Mouse (Mus musculus): Measurements from ENCODE around the gene Kif24. TPM values are rescaled to one million over a fixed set of nuclear protein-coding genes. Genes with fewer than 3 reads are reported as not detected.

The Kif24 gene
- polyA plus RNA-seq, 1 experiment from 2014 or later: 2.3 TPM

DNA sequence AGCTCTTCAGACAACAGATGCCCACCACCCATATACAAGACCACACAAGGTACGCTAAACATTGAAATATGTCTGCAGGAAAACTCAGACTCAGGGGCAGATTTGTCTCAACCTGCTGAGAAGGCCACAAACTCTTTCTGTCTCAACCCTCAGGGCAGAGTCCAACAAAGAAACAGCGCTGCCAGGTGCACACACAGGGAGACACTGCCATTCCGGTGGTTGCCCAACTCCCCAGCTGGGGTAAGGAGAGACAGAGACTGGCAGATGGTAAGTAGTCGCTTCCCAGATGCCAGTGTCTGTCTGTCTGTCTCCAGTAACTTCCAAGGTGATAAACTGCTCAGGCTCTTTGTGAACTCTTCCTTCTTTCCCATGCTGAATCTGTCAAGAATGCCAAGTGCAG lies 36.1 kb upstream of the Kif24 start:
- H3K4me3 ChIP-seq: no peak overlapping the region
- no peaks in the 10 kb centered on the region for H3K9me3 ChIP-seq
- H3K9ac ChIP-seq: no peak overlapping the region
- WGBS: 69% methylated on average over 4 of the region's 4 CpGs
- ATAC-seq (ENCODE audit: low read depth): no peak
- peaks cover 39% of the 10 kb centered on the region for H3K4me1 ChIP-seq (replicated peaks)
- H3K27me3 ChIP-seq: peaks cover 74% of the 10 kb centered on the region
- no peaks in the 10 kb centered on the region for H3K36me3 ChIP-seq
- no peak overlapping the region for H3K27ac ChIP-seq (replicated peaks)
- H3K4me2 ChIP-seq: no peak overlapping the region

DNA sequence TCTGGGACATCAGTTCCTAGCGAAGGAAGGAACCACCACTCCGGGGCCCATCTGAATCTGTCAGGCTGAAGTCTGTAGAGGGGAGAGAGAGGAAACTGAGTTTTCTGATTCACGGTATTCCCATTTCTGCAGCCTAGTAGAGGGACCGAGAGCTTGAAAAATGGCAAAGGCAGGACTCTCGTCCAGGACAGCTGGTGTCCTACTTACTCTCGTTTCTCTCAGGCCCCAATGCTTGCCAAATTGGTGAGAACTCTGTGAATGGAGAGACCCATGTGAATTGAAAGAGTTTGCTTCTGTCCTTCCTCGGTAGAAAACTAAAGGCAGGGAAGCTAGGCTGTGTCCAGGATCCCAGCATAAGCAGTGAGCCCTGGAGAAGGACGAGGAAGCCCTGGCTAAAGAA lies 34.9 kb upstream of the Kif24 start:
- Histone ChIP-seq H3K27ac (replicated peaks) (no peak overlapping the region), H3K27me3 (peaks cover 80% of the 10 kb centered on the region), H3K4me3 (no peak overlapping the region), H3K4me2 (peak overlapping the region; percentile 58; the same call in 1 of the 2 replicates), H3K9me3 (no peaks in the 10 kb centered on the region), H3K4me1 (replicated peaks) (peaks cover 39% of the 10 kb centered on the region), H3K36me3 (no peaks in the 10 kb centered on the region), H3K9ac (no peak overlapping the region)
- ATAC-seq (ENCODE audit: low read depth): no peak
- WGBS: 57% methylated on average over 8 of the region's 8 CpGs

DNA sequence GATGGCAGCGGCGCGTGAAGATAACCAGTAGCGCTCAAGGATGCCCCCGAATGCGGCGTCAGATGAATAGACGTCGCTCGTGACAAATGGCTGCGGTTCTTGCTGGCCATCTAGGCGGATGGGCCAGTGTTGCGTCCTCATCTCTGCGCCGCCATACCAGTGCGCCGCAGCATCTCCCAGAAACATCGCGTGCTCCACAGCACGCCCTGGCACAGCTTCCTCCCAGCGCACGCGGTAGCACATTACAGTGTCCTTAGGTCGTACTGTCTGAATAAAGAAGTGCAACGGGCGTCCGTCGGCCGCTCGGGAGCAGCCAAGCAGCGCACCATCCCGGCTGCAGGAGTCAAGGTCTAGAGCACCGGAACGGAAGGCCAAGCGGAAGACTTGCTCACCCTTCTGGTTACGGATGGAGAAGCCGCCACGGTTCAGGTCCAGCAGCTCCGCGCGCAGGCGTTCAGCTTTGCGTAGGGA lies 34.3 kb upstream of the Kif24 start:
- no peak for ATAC-seq (ENCODE audit: low read depth)
- Histone ChIP-seq H3K27me3 (peaks cover 80% of the 10 kb centered on the region), H3K9me3 (no peaks in the 10 kb centered on the region), H3K4me3 (peak overlapping the region; percentile 34), H3K27ac (replicated peaks) (no peak overlapping the region), H3K9ac (peak overlapping the region; percentile 59), H3K4me1 (replicated peaks) (peaks cover 39% of the 10 kb centered on the region), H3K4me2 (peak overlapping the region; percentile 58), H3K36me3 (no peaks in the 10 kb centered on the region)
- 7% methylated on average over 43 of the region's 43 CpGs for WGBS

DNA sequence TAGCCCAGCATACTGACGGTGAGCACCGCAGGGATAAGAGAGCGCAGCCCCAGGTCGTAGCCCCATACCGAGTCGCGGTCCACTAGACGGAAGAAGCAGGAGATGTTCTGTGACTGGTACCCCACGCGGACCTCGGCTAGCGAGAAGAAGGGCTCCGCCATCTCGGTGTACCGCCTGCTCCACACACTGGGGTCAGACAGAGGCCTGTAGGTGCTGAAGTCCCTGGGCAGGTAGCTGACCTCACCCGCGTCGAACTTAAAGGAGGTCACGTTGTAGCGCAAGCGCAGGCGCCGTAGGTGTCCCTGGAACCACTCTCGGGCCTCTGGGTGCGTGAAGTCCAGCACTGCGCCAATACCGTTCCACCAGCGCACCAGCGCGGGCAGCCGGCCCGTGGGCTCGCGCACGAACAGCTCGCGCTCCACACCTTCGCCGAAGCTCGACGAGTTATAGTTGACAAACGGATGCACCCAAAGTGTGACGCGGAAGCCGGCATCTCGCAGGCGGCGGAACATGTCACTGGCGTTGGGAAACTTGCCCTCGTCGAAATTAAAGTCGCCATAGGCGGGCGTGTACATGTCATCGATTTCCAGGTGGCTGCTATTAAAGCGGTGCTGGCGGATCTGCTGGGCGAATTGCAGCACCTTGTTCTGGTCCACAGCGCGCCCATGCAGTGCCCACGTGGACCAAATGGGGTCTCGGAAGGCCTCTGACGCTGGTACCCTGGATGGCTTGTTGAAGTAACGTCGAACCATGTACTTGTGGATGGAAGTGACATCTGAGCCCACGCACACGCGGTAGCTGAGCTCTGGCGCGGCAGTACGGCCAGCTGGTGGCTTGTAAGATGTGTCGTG lies 33.5 kb upstream of the Kif24 start:
- Histone ChIP-seq H3K27ac (replicated peaks) (no peak overlapping the region), H3K4me3 (peak overlapping the region; percentile 34), H3K9me3 (no peaks in the 10 kb centered on the region), H3K27me3 (peaks cover 80% of the 10 kb centered on the region), H3K9ac (peak overlapping the region; percentile 59), H3K4me1 (replicated peaks) (peaks cover 39% of the 10 kb centered on the region), H3K4me2 (peak overlapping the region; percentile 58), H3K36me3 (no peaks in the 10 kb centered on the region)
- WGBS: 9% methylated on average over 72 of the region's 72 CpGs
- ATAC-seq (ENCODE audit: low read depth): no peak

DNA sequence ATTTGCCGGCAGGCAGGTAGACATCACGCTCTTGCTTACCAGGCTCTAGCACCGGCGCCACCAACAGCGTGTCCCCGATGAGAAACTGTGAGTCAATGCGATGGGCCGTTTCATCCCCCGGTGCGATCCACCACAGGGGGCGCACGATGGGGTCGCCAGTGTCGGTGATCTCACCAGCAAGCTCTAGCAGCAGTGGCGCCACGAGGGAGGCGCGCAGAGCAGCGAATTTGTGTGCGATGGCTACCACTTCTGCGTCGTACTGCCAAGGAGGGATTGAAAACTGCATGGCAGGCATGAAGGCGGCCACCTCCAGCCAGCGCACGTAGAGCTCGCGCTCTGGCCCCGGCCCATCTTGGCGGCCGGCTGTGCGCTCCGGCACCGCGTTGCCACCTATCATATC lies 32.9 kb upstream of the Kif24 start:
- Histone ChIP-seq H3K4me2 (peak overlapping the region; percentile 58), H3K36me3 (no peaks in the 10 kb centered on the region), H3K27ac (replicated peaks) (no peak overlapping the region), H3K9me3 (no peaks in the 10 kb centered on the region), H3K4me1 (replicated peaks) (peaks cover 33% of the 10 kb centered on the region), H3K4me3 (peak overlapping the region; percentile 34), H3K27me3 (peaks cover 77% of the 10 kb centered on the region), H3K9ac (peak overlapping the region; percentile 59)
- ATAC-seq (ENCODE audit: low read depth): peak; percentile 13; the same call in 1 of the 2 replicates
- WGBS: 3% methylated on average over 34 of the region's 34 CpGs

DNA sequence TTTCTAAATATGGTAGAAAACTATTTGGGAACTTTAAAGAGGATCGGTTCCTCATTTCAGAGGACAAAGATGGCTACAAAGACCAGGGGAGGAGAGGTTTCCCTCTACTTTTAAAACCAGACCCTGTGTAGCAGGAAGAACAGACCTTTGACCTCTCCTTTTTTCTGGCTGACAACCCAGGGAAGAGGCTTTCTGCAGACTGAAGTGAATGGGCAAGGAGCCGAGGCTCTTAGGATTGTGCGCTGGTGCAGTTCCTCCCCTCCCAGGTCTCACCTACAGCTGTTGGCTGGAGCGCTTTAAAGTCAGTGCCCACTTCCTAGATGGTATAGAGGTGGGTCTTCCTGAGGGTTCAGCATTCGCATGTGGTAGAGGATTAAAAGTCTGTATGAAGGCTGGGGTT lies 32.4 kb upstream of the Kif24 start:
- H3K27me3 ChIP-seq: peaks cover 72% of the 10 kb centered on the region
- no peaks in the 10 kb centered on the region for H3K36me3 ChIP-seq
- no peak overlapping the region for H3K27ac ChIP-seq (replicated peaks)
- 55% methylated on average over 5 of the region's 5 CpGs for WGBS
- peak overlapping the region; percentile 58 for H3K4me2 ChIP-seq
- peaks cover 28% of the 10 kb centered on the region for H3K4me1 ChIP-seq (replicated peaks)
- no peak overlapping the region for H3K9ac ChIP-seq
- ATAC-seq (ENCODE audit: low read depth): no peak
- no peak overlapping the region for H3K4me3 ChIP-seq
- no peaks in the 10 kb centered on the region for H3K9me3 ChIP-seq

DNA sequence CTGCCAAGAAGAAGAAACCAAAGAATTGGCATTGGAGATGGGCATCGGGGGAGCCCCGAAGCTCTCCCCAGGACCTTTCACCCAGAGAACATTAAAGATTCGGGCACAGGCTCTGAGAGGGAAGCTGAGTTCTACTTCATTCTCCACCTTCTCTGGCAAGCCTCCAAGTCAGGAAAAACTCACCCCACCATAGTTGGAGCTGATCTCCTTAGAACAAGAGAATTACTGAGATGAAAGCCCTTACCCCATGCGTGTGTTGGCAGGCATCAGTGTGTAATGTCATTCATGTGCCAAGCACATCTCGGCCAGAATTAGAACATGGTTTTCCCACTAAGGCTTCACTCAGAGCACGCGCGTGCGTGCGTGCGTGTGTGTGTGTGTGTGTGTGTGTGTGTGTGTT lies 31.2 kb upstream of the Kif24 start:
- no peaks in the 10 kb centered on the region for H3K36me3 ChIP-seq
- peaks cover 23% of the 10 kb centered on the region for H3K4me1 ChIP-seq (replicated peaks)
- 78% methylated on average over 11 of the region's 11 CpGs for WGBS
- no peak overlapping the region for H3K4me2 ChIP-seq
- H3K9me3 ChIP-seq: no peaks in the 10 kb centered on the region
- no peak overlapping the region for H3K9ac ChIP-seq
- no peak overlapping the region for H3K27ac ChIP-seq (replicated peaks)
- H3K4me3 ChIP-seq: no peak overlapping the region
- peaks cover 60% of the 10 kb centered on the region for H3K27me3 ChIP-seq
- ATAC-seq (ENCODE audit: low read depth): no peak

DNA sequence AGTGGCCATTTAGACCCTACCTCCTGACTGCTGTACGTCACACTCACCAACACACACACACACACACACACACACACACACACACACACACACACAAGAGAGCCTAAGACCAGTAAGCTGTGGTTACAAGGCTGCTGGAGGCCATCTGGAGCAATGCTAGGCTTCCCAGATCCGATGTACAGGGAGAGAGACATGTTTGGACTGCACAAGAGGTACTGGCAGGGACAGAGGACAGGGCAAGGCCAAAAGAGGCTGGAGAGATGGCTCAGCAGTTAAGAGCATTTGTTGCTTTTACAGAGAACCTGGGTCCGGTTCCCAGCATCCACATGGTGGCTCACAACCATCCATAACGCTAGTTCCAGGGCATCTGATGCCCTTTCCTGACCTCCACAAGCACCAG lies 30.4 kb upstream of the Kif24 start:
- H3K4me3 ChIP-seq: no peak overlapping the region
- peaks cover 52% of the 10 kb centered on the region for H3K27me3 ChIP-seq
- H3K27ac ChIP-seq (replicated peaks): no peak overlapping the region
- no peak overlapping the region for H3K4me2 ChIP-seq
- WGBS: 84% methylated on average over 4 of the region's 4 CpGs
- peaks cover 23% of the 10 kb centered on the region for H3K4me1 ChIP-seq (replicated peaks)
- ATAC-seq (ENCODE audit: low read depth): no peak
- no peaks in the 10 kb centered on the region for H3K9me3 ChIP-seq
- H3K9ac ChIP-seq: no peak overlapping the region
- H3K36me3 ChIP-seq: no peaks in the 10 kb centered on the region

DNA sequence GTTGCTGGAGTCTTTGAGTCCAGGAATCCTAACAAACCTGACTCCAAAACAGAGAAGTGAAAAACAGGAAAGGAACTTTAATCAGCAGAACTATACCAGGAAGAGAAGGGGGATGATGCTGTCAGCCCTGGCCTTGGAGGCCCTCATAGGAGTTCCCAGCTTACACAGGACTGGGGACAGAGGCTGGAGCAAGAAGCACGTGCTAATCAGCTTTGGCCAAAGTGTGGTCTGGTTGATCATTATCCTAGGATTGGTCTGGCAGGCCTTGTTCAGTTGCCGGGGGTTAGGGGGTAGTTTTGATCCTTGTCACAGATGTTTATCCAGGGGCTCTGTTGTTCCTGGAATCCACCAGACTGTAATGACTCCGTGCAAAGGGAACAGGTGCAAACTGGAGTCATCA lies 29.7 kb upstream of the Kif24 start:
- Histone ChIP-seq H3K4me3 (no peak overlapping the region), H3K9ac (no peak overlapping the region), H3K9me3 (no peaks in the 10 kb centered on the region), H3K4me1 (replicated peaks) (peaks cover 22% of the 10 kb centered on the region), H3K27me3 (peaks cover 45% of the 10 kb centered on the region), H3K4me2 (no peak overlapping the region), H3K27ac (replicated peaks) (no peak overlapping the region), H3K36me3 (no peaks in the 10 kb centered on the region)
- ATAC-seq (ENCODE audit: low read depth): no peak
- WGBS: 36% methylated on average over 3 of the region's 3 CpGs

DNA sequence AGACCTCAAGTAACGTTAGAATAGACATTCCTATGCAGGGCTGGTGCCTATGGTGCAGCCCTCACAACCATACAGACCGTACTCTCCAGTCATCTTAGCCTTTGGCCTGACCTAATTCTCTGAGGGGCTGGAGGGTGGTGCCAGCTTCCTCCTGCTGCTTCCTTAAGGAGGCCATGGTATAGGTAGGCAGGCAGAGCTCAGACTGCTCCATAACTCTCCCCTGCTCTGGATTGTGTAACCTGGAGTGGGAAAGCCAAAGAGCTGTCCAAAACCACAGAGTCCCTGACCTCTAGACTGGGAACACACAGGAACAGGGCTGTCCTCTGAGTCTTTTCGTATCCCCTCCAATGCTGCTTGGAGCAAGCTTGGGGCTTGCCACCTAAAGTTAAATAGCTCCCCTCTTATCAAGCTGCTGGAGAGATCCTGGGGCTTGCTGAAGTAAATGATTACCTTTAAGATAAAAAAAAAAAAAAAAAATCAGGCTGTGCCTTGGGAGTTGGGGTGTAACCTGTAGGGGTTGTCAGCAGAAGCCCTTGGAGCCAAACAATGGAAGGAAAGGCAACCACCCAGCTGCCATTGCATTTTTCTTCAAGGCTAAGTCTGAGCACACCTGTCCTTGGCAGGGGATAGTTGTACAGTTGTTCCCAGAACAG lies 28.9 kb upstream of the Kif24 start:
- Histone ChIP-seq H3K27me3 (peaks cover 37% of the 10 kb centered on the region), H3K4me1 (replicated peaks) (peaks cover 14% of the 10 kb centered on the region), H3K4me2 (no peak overlapping the region), H3K4me3 (no peak overlapping the region), H3K36me3 (no peaks in the 10 kb centered on the region), H3K27ac (replicated peaks) (no peak overlapping the region), H3K9ac (no peak overlapping the region), H3K9me3 (no peaks in the 10 kb centered on the region)
- WGBS: 77% methylated on average over 3 of the region's 3 CpGs
- ATAC-seq (ENCODE audit: low read depth): no peak

DNA sequence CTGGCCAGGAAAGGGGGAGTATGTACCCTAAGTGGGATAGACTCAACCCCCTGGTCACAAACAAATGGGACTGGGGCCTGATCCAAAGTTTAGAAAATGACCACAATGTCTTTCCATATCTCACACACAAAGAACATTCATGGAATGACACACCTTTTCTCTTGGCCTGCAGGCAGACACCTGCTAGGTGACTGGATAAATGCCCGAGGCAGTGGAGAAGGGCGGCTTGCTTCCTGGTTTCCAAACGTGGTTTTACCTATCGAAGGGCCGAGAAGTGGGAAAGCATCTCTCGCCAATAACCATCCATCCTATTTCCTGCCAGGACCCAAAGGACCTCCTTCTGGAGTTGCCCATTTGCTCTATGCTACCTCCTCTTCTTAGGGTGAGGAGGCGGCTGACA lies 28.3 kb upstream of the Kif24 start:
- Histone ChIP-seq H3K9ac (no peak overlapping the region), H3K27ac (replicated peaks) (no peak overlapping the region), H3K4me2 (no peak overlapping the region), H3K4me3 (no peak overlapping the region), H3K27me3 (peaks cover 31% of the 10 kb centered on the region), H3K4me1 (replicated peaks) (peaks cover 7% of the 10 kb centered on the region), H3K36me3 (no peaks in the 10 kb centered on the region), H3K9me3 (no peaks in the 10 kb centered on the region)
- ATAC-seq (ENCODE audit: low read depth): no peak
- 81% methylated on average over 7 of the region's 7 CpGs for WGBS

DNA sequence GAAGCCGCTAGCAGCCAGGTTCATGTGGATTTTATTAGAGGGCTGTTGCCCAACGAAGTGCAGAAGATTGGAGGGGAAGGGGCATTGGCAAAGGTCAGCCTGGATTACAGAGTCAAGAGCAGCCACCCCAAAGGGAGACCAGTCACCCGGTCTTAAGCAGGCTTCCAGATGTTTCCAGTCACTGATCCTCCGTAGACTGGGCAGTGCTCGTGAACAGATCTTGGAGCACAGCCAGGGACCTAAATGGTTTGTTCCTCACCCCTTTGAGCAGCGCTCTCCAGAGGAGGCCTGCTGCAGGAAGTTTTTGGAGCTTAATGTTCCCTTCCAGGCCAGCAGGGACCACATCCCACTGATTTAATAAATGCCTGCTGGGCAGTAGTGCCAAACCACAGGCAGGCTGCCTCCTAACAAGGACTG lies 16.9 kb upstream of the Kif24 start:
- no peak overlapping the region for H3K9ac ChIP-seq
- H3K36me3 ChIP-seq: peaks cover 34% of the 10 kb centered on the region; the same call in 1 of the 2 replicates
- no peak overlapping the region for H3K27ac ChIP-seq (replicated peaks)
- ATAC-seq (ENCODE audit: low read depth): 0 out of 2 replicates have a peak, but pooled peaks have one; percentile 36
- 57% methylated on average over 6 of the region's 6 CpGs for WGBS
- no peak overlapping the region for H3K4me3 ChIP-seq
- H3K27me3 ChIP-seq: no peaks in the 10 kb centered on the region
- H3K4me2 ChIP-seq: no peak overlapping the region
- H3K9me3 ChIP-seq: no peaks in the 10 kb centered on the region
- peaks cover 5% of the 10 kb centered on the region; the same call in 1 of the 2 replicates for H3K4me1 ChIP-seq (replicated peaks)
